Mouse (Mus musculus) adrenal gland, adult 2 months (tissue): ENCODE data around the gene Gm20388. TPM values are rescaled to one million over a fixed set of nuclear protein-coding genes. Genes with fewer than 3 reads are reported as not detected.

Experiments used
- DNase-seq: peaks from one replicate; pipeline ENCODE4 v3.0.0; 2021
- polyA plus RNA-seq: library from polyadenylated mRNA; depleted of rRNA; stranded (reverse); fragments of >200 nt; gene quantifications from 2 replicates; pipeline ENCODE4 v1.2.3, GENCODE M21; 2012
- total RNA-seq, 2 experiments: library from RNA; stranded (reverse); gene quantifications; 2 replicates each; pipeline ENCODE4 v1.2.3; 2021

Gene Gm20388
- total and polyA plus RNA-seq, 3 experiments, result 5.9 to 50.1 (median 9.9) TPM

- DNase-seq, result no peak
Observed at GRCm38 (mm10) chr8:124125241-124125640, 4214.6 kb downstream of the Gm20388 start.

- DNase-seq, result no peak
Observed at GRCm38 (mm10) chr8:124137261-124137660, 4226.6 kb downstream of the Gm20388 start.

- peak; percentile 70 for DNase-seq
Observed at GRCm38 (mm10) chr8:124140211-124140790, 4229.7 kb downstream of the Gm20388 start.

GRCm38 (mm10) chr8:124140868-124141431 is 4230.3 kb downstream of the Gm20388 start:
- no peak for DNase-seq

GRCm38 (mm10) chr8:124141681-124142391 is 4231.2 kb downstream of the Gm20388 start:
- peak; percentile 73 for DNase-seq

- DNase-seq, result no peak
Observed at GRCm38 (mm10) chr8:124143003-124143402, 4232.4 kb downstream of the Gm20388 start.

- no peak for DNase-seq
Observed at GRCm38 (mm10) chr8:124143871-124144618, 4233.4 kb downstream of the Gm20388 start.

GRCm38 (mm10) chr8:124144619-124144980 is 4234.0 kb downstream of the Gm20388 start:
- no peak for DNase-seq

- no peak for DNase-seq
Observed at GRCm38 (mm10) chr8:124146286-124146685, 4235.6 kb downstream of the Gm20388 start.

- DNase-seq, result no peak
Observed at GRCm38 (mm10) chr8:124150009-124150408, 4239.4 kb downstream of the Gm20388 start.

- no peak for DNase-seq
Observed at GRCm38 (mm10) chr8:124150536-124150935, 4239.9 kb downstream of the Gm20388 start.

GRCm38 (mm10) chr8:124151881-124152280 is 4241.2 kb downstream of the Gm20388 start:
- no peak for DNase-seq

- no peak for DNase-seq
Observed at GRCm38 (mm10) chr8:124152771-124153170, 4242.1 kb downstream of the Gm20388 start.

GRCm38 (mm10) chr8:124156324-124156723 is 4245.7 kb downstream of the Gm20388 start:
- no peak for DNase-seq

GRCm38 (mm10) chr8:124161683-124162082 is 4251.0 kb downstream of the Gm20388 start:
- DNase-seq, result no peak

GRCm38 (mm10) chr8:124163258-124163657 is 4252.6 kb downstream of the Gm20388 start:
- DNase-seq, result no peak

GRCm38 (mm10) chr8:124169749-124170148 is 4259.1 kb downstream of the Gm20388 start:
- DNase-seq, result no peak

- DNase-seq, result no peak
Observed at GRCm38 (mm10) chr8:124170671-124171070, 4260.0 kb downstream of the Gm20388 start.

GRCm38 (mm10) chr8:124171557-124172528 is 4261.2 kb downstream of the Gm20388 start:
- no peak for DNase-seq

- peak; percentile 43 for DNase-seq
Observed at GRCm38 (mm10) chr8:124173688-124174087, 4263.0 kb downstream of the Gm20388 start.

- no peak for DNase-seq
Observed at GRCm38 (mm10) chr8:124176133-124176532, 4265.5 kb downstream of the Gm20388 start.
